ENCODE assay signal across 8 mouse cellular contexts in genomic region chr2:11113191-11113590, GRCm38 (mm10). TPM values are rescaled to one million over a fixed set of nuclear protein-coding genes. Genes with fewer than 3 reads are reported as not detected.
DNase-seq lines count a peak whose midpoint lies in the region; ATAC-seq and TF ChIP-seq lines count a peak whose summit lies in the region.

No protein-coding gene starts in this region.

- H3K9ac ChIP-seq in kidney, embryonic 15.5 days = no peak overlapping the region
- H3K9ac ChIP-seq in liver, embryonic 14.5 days (replicated peaks) = no peak overlapping the region

- TF ChIP-seq POLR2A in bone marrow, adult 2 months (IDR thresholded peaks at IDR 0.05; ENCODE audit: borderline replicate concordance, control insufficient read depth, low read depth, low read length) = no peak

- no peak overlapping the region for H3K4me2 ChIP-seq in kidney, embryonic 15.5 days
- no peak overlapping the region for H3K4me2 ChIP-seq in liver, embryonic 14.5 days (ENCODE audit: low read depth)

- H3K9me3 ChIP-seq in kidney, embryonic 15.5 days (replicated peaks) = no peaks in the 10 kb centered on the region
- H3K9me3 ChIP-seq in liver, embryonic 14.5 days (ENCODE audit: control insufficient read depth, low read length) = no peaks in the 10 kb centered on the region

- H3K27ac ChIP-seq in bone marrow, adult 2 months (ENCODE audit: control insufficient read depth, insufficient read depth, low read depth, low read length, poor library complexity) = no peak overlapping the region
- H3K27ac ChIP-seq in kidney, embryonic 15.5 days = no peak overlapping the region
- no peak overlapping the region for H3K27ac ChIP-seq in liver, embryonic 14.5 days

- no peak for TF ChIP-seq EP300 in liver, embryonic 14.5 days (IDR thresholded peaks at IDR 0.05; ENCODE audit: low read depth)

- no peaks in the 10 kb centered on the region; the same call in 1 of the 2 replicates for H3K4me1 ChIP-seq in bone marrow, adult 2 months (ENCODE audit: control insufficient read depth, insufficient read depth, low read length)
- no peaks in the 10 kb centered on the region for H3K4me1 ChIP-seq in kidney, embryonic 15.5 days
- no peaks in the 10 kb centered on the region for H3K4me1 ChIP-seq in liver, embryonic 14.5 days (replicated peaks; ENCODE audit: control insufficient read depth in 2 of 2, insufficient read depth in 2 of 2, low read length in 1 of 2)

- DNase-seq in right cerebral cortex, adult 18-20 months = peak; percentile 49
- DNase-seq in right cerebral cortex, postnatal 25 days = no peak
- peak; percentile 10 to 13 for DNase-seq in frontal cortex, postnatal 10 days (ENCODE audit: low spot score in 2 of 2)
- DNase-seq in liver, embryonic 14.5 days (ENCODE audit: low read depth in 3 of 3, low spot score in 3 of 3) = peak; percentile 17 to 22 (median 22)
- peak; percentile 21 for DNase-seq in retina, postnatal 7 days (ENCODE audit: low read depth, low spot score)
- no peak for DNase-seq in ovary, postnatal 36 days (ENCODE audit: low spot score)

- H3K27me3 ChIP-seq in kidney, embryonic 15.5 days = no peaks in the 10 kb centered on the region
- H3K27me3 ChIP-seq in liver, embryonic 14.5 days (ENCODE audit: control insufficient read depth, insufficient read depth, low read length) = no peaks in the 10 kb centered on the region

- peak; percentile 41 for TF ChIP-seq CTCF in bone marrow, adult 2 months (IDR thresholded peaks at IDR 0.05; ENCODE audit: control insufficient read depth, insufficient read depth, low read length)
- TF ChIP-seq CTCF in liver, embryonic 14.5 days (IDR thresholded peaks at IDR 0.05; ENCODE audit: low read depth) = peak; percentile 70

- H3K4me3 ChIP-seq in bone marrow, adult 2 months (replicated peaks; ENCODE audit: control insufficient read depth, low read depth, low read length) = no peak overlapping the region
- H3K4me3 ChIP-seq in kidney, embryonic 15.5 days (replicated peaks) = no peak overlapping the region
- H3K4me3 ChIP-seq in liver, embryonic 14.5 days (ENCODE audit: insufficient read depth in 1 of 2, low read depth in 2 of 2, low read length in 2 of 2) = no peak overlapping the region

- no peaks in the 10 kb centered on the region for H3K36me3 ChIP-seq in kidney, embryonic 15.5 days
- H3K36me3 ChIP-seq in liver, embryonic 14.5 days (replicated peaks; ENCODE audit: control insufficient read depth, insufficient read depth, low read depth) = no peaks in the 10 kb centered on the region

- 41% methylated on average over 8 of the region's 8 CpGs for WGBS in bone marrow, adult 2 months
- WGBS in kidney, embryonic 15.5 days = 44% methylated on average over 8 of the region's 8 CpGs
- WGBS in liver, embryonic 14.5 days (ENCODE audit: insufficient replicate concordance) = 28% methylated on average over 8 of the region's 8 CpGs

- peak; percentile 62 for ATAC-seq in kidney, embryonic 15.5 days (replicated peaks; ENCODE audit: low FRiP score)
- no peak for ATAC-seq in liver, embryonic 14.5 days (ENCODE audit: insufficient read depth)

RNA-seq across cellular contexts. Expression of gene Prkcq, which starts 58.7 kb away (rescaled TPM):
- polyA plus RNA-seq in bone marrow, adult 2 months (2011; ENCODE audit: insufficient read depth, insufficient read length, low replicate concordance, missing spikeins) = 12.8 and 25.8 TPM in 2 replicates
- 3.4 and 4.3 TPM in 2 replicates for polyA plus RNA-seq in kidney, embryonic 15.5 days (2015; fragmentation: Nextera tagmentation; extraction: Ambion mirVana)
- 1.5 and 2.1 TPM in 2 replicates for polyA plus RNA-seq in liver, embryonic 14.5 days (2012; rRNA removed)
- polyA plus RNA-seq in liver, embryonic 14.5 days (2014; fragmentation: Nextera tagmentation; extraction: Ambion mirVana) = 3.4 and 4.0 TPM in 2 replicates

Comparison
In these comparisons a context has a peak if more than half of its experiments do, and no peak if none do; other contexts are left out.
1. DNase-seq: peak in right cerebral cortex, adult 18-20 months (single experiment), frontal cortex, postnatal 10 days (2 of 2), liver, embryonic 14.5 days (3 of 3) and retina, postnatal 7 days (single experiment); none in right cerebral cortex, postnatal 25 days (single experiment) and ovary, postnatal 36 days (single experiment).